Mouse (Mus musculus) left cerebral cortex, adult 11 months (tissue): Measurements from ENCODE around the gene Jmjd7.

Experiments
- DNase-seq: peaks from one replicate; pipeline ENCODE4 v3.0.0; 2022; ENCODE audit warnings: low spot score

Jmjd7 gene

GRCm38 (mm10) chr2:120026984-120027949 is at the start of gene Jmjd7, which contains the start of gene Gm28042:
Gene Jmjd7 (plus strand): TSS chr2:120027483.
Gene Gm28042 (plus strand): TSS chr2:120027493.
- peak; percentile 72 for DNase-seq

- no peak for DNase-seq
These were observed 46.8 kb upstream of the Jmjd7 start for GRCm38 (mm10) chr2:119980343-119980986.

- DNase-seq, result no peak
These were observed 45.7 kb upstream of the Jmjd7 start for GRCm38 (mm10) chr2:119981631-119982030.

GRCm38 (mm10) chr2:119985871-119986270 is 41.4 kb upstream of the Jmjd7 start:
- DNase-seq, result no peak

- DNase-seq, result no peak
These were observed 40.9 kb upstream of the Jmjd7 start for GRCm38 (mm10) chr2:119986369-119986768.

- no peak for DNase-seq
These were observed 39.8 kb upstream of the Jmjd7 start for GRCm38 (mm10) chr2:119987441-119987840.

- DNase-seq, result no peak
These were observed 38.3 kb upstream of the Jmjd7 start for GRCm38 (mm10) chr2:119988952-119989351.

- DNase-seq, result no peak
These were observed 36.4 kb upstream of the Jmjd7 start for GRCm38 (mm10) chr2:119990881-119991280.

- DNase-seq, result no peak
These were observed 34.9 kb upstream of the Jmjd7 start for GRCm38 (mm10) chr2:119992349-119992748.

- DNase-seq, result no peak
These were observed 33.8 kb upstream of the Jmjd7 start for GRCm38 (mm10) chr2:119993515-119993914.

GRCm38 (mm10) chr2:119994839-119995238 is 32.4 kb upstream of the Jmjd7 start:
- DNase-seq, result no peak

- no peak for DNase-seq
These were observed 31.6 kb upstream of the Jmjd7 start for GRCm38 (mm10) chr2:119995391-119996281.

GRCm38 (mm10) chr2:119997354-119997753 is 29.9 kb upstream of the Jmjd7 start:
- DNase-seq, result no peak

- DNase-seq, result no peak
These were observed 27.6 kb upstream of the Jmjd7 start for GRCm38 (mm10) chr2:119999731-120000130.

GRCm38 (mm10) chr2:120000882-120001584 is 26.2 kb upstream of the Jmjd7 start:
- no peak for DNase-seq

- DNase-seq, result no peak
These were observed 25.3 kb upstream of the Jmjd7 start for GRCm38 (mm10) chr2:120001956-120002355.

GRCm38 (mm10) chr2:120003970-120004369 is 23.3 kb upstream of the Jmjd7 start:
- no peak for DNase-seq

- no peak for DNase-seq
These were observed 20.6 kb upstream of the Jmjd7 start for GRCm38 (mm10) chr2:120006696-120007095.

- DNase-seq, result no peak
These were observed 19.5 kb upstream of the Jmjd7 start for GRCm38 (mm10) chr2:120007680-120008210.

- DNase-seq, result no peak
These were observed 18.6 kb upstream of the Jmjd7 start for GRCm38 (mm10) chr2:120008672-120009071.
